Mouse (Mus musculus): ENCODE data around the gene Asxl1. TPM values are rescaled to one million over a fixed set of nuclear protein-coding genes. Genes with fewer than 3 reads are reported as not detected.

Gene Asxl1
- total RNA-seq, 1 experiment, result 44.8 TPM

DNA sequence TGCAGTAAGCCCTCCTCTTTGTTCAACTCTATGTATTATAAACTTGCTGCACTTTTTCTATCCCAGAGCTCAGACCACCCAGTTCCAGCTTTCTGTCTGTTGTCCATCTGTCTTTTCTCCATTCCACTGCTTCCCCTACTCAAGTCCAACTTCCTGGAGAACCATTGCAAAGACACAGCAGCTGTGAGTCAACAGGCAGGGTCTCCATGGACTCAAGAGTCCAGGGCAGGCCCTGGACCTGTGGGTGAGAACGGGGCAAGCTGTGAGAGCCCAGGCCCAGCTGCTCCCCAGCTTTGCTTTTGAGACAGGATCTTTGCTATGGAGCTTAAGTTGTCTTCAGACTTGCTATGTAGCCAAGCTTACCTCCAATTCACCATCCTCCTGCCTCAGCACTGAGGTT is 84.9 kb downstream of the Asxl1 start:
- H3K4me1 ChIP-seq (ENCODE audit: control insufficient read depth in 2 of 2, insufficient read depth in 2 of 2, low read length in 2 of 2, poor library complexity in 1 of 2), result peaks cover 0 to 11% of the 10 kb centered on the region in 2 experiments; a peak in 3 of 4 replicates
- no peak overlapping the region for H3K27ac ChIP-seq (ENCODE audit: insufficient read depth, low read depth, low read length, poor library complexity, severe bottlenecking)
- TF ChIP-seq HCFC1 (IDR thresholded peaks at IDR 0.05; ENCODE audit: borderline replicate concordance, insufficient read depth, low read length), result no peak
- H3K4me3 ChIP-seq (ENCODE audit: insufficient read depth in 1 of 2, low read depth in 1 of 2, low read length in 2 of 2, poor library complexity in 1 of 2, severe bottlenecking in 1 of 2), result no peak overlapping the region
- no peaks in the 10 kb centered on the region for H3K36me3 ChIP-seq (ENCODE audit: control insufficient read depth, insufficient read depth, low read length, poor library complexity, severe bottlenecking)
- H3K9ac ChIP-seq (ENCODE audit: insufficient read depth, low read depth, low read length, poor library complexity, severe bottlenecking), result no peak overlapping the region
- in situ Hi-C loops (cut with MboI; ENCODE audit: low sequenced_read_pairs in 2 of 2, unreplicated experiment in 2 of 2), result no loop called here
- no peak for DNase-seq (ENCODE audit: low read depth, low spot score)
- H3K9me3 ChIP-seq (ENCODE audit: control insufficient read depth, insufficient read depth, low read depth, low read length), result no peaks in the 10 kb centered on the region

DNA sequence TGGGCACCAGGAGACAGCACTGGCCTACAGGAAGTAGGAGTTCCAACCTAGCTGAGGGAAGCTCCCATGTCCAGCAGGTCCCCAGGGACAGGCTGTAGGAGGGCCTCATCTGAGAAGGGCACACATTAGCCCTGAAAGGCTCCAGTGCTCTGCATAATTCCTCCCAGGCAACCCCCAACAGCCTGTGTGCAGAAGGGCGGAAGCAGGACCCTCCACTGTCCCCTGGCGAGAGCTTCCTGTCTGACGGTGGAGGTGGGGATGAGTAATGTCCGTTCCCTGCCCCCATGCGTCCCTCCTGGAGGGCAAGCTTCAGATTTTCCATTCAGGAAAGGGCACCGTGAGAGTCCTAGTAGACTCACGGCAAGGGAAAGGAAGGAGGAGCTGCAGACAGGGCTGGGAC is 86.9 kb downstream of the Asxl1 start:
- Histone ChIP-seq H3K4me1 (ENCODE audit: control insufficient read depth in 2 of 2, insufficient read depth in 2 of 2, low read length in 2 of 2, poor library complexity in 1 of 2) (peaks cover 0 to 17% of the 10 kb centered on the region in 2 experiments; a peak in 3 of 4 replicates), H3K36me3 (ENCODE audit: control insufficient read depth, insufficient read depth, low read length, poor library complexity, severe bottlenecking) (no peaks in the 10 kb centered on the region), H3K27ac (ENCODE audit: insufficient read depth, low read depth, low read length, poor library complexity, severe bottlenecking) (no peak overlapping the region), H3K4me3 (ENCODE audit: insufficient read depth in 1 of 2, low read depth in 1 of 2, low read length in 2 of 2, poor library complexity in 1 of 2, severe bottlenecking in 1 of 2) (no peak overlapping the region), H3K9me3 (ENCODE audit: control insufficient read depth, insufficient read depth, low read depth, low read length) (no peaks in the 10 kb centered on the region), H3K9ac (ENCODE audit: insufficient read depth, low read depth, low read length, poor library complexity, severe bottlenecking) (no peak overlapping the region)
- DNase-seq (ENCODE audit: low read depth, low spot score), result no peak
- in situ Hi-C loops (cut with MboI; ENCODE audit: low sequenced_read_pairs in 2 of 2, unreplicated experiment in 2 of 2), result no loop called here
- TF ChIP-seq ZC3H11A (IDR thresholded peaks at IDR 0.05; ENCODE audit: borderline replicate concordance, low read depth, low read length) (no peak), HCFC1 (IDR thresholded peaks at IDR 0.05; ENCODE audit: borderline replicate concordance, insufficient read depth, low read length) (no peak), ZNF384 (IDR thresholded peaks at IDR 0.05; ENCODE audit: low read depth, low read length) (no peak), CHD2 (IDR thresholded peaks at IDR 0.05; ENCODE audit: low read depth, low read length) (no peak), MAFK (IDR thresholded peaks at IDR 0.05; ENCODE audit: insufficient read depth, low read depth, low read length) (no peak)

DNA sequence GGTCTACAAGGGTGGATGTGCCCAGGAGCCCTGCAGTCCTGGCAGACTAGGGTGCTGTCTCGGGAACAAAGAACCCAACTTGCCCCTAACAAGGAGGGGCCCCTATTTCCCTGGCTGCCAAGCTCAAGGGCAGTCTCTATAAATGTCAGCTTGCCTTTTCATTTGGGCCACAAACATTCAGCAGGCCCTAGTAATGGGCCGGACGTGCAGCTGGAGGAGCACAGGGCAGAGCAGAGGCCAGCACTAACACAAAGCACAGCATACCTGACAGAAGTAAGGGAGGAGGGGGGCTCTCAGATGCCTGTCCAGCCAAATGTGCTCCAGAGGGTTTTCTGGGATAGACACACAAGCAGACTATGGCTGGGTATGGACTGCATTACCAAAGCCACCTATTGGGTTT is 88.2 kb downstream of the Asxl1 start:
- Histone ChIP-seq H3K4me1 (ENCODE audit: control insufficient read depth in 2 of 2, insufficient read depth in 2 of 2, low read length in 2 of 2, poor library complexity in 1 of 2) (peaks cover 0 to 17% of the 10 kb centered on the region in 2 experiments; a peak in 3 of 4 replicates), H3K36me3 (ENCODE audit: control insufficient read depth, insufficient read depth, low read length, poor library complexity, severe bottlenecking) (no peaks in the 10 kb centered on the region), H3K27ac (ENCODE audit: insufficient read depth, low read depth, low read length, poor library complexity, severe bottlenecking) (no peak overlapping the region), H3K9me3 (ENCODE audit: control insufficient read depth, insufficient read depth, low read depth, low read length) (no peaks in the 10 kb centered on the region), H3K4me3 (ENCODE audit: insufficient read depth in 1 of 2, low read depth in 1 of 2, low read length in 2 of 2, poor library complexity in 1 of 2, severe bottlenecking in 1 of 2) (no peak overlapping the region), H3K9ac (ENCODE audit: insufficient read depth, low read depth, low read length, poor library complexity, severe bottlenecking) (no peak overlapping the region)
- in situ Hi-C loops (cut with MboI; ENCODE audit: low sequenced_read_pairs in 2 of 2, unreplicated experiment in 2 of 2), result no loop called here
- no peak for DNase-seq (ENCODE audit: low read depth, low spot score)
- no peak for TF ChIP-seq MAFK (IDR thresholded peaks at IDR 0.05; ENCODE audit: insufficient read depth, low read depth, low read length)
- TF ChIP-seq ZNF384 (IDR thresholded peaks at IDR 0.05; ENCODE audit: low read depth, low read length), result no peak
- TF ChIP-seq HCFC1 (IDR thresholded peaks at IDR 0.05; ENCODE audit: borderline replicate concordance, insufficient read depth, low read length), result no peak
- no peak for TF ChIP-seq ZC3H11A (IDR thresholded peaks at IDR 0.05; ENCODE audit: borderline replicate concordance, low read depth, low read length)
- no peak for TF ChIP-seq CHD2 (IDR thresholded peaks at IDR 0.05; ENCODE audit: low read depth, low read length)

DNA sequence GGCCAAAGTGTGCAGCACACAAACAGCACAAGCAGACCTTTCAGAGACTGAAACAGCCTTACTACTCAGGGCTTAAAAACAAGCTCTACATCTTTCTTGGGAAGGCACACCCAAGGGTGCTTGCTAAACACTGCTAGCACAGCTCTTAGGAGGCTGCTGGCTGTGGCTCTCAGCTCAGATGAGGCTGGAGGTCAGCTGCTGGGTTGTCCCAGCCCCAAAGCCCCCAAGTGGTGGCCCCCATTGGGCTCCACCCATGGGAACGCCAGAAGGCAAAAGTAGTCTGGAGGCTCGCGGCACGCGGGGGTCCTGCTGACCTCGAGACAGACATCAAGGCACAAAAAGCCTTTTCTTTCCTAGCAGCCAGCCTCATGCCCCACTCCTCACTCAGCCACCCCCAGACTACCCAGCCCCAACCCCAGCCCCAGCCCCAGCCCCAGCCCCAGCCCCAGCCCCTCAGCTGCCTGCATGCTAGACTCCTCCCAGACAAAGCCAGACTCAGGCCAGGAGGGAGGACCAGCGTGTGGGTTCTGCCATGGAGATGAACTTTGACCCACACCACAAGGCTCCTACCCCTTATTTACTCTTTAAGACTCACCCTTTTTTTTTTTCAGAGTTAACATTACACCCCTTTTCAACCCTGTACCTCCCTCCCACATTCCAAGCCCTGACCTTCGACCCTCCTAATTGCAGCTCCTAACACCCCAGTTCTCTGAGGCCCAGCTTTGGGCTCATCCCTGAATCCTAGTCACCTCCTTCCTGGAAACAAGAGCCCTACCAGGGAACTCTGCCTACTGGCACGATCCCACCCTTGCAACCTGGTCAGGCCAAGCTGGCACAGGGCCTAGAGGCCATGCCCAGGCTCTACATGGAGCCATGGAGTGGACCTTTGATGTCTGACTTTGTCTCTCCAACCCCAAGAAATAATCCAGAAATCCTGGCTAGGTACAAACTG is 89.5 kb downstream of the Asxl1 start:
- Histone ChIP-seq H3K27ac (ENCODE audit: insufficient read depth, low read depth, low read length, poor library complexity, severe bottlenecking) (no peak overlapping the region), H3K4me1 (ENCODE audit: control insufficient read depth in 2 of 2, insufficient read depth in 2 of 2, low read length in 2 of 2, poor library complexity in 1 of 2) (peaks cover 0 to 17% of the 10 kb centered on the region in 2 experiments; a peak in 3 of 4 replicates)
- no peak for DNase-seq (ENCODE audit: low read depth, low spot score)

More for the DNA sequence above, 89.5 kb downstream of the Asxl1 start:
- Histone ChIP-seq H3K36me3 (ENCODE audit: control insufficient read depth, insufficient read depth, low read length, poor library complexity, severe bottlenecking) (no peaks in the 10 kb centered on the region), H3K9ac (ENCODE audit: insufficient read depth, low read depth, low read length, poor library complexity, severe bottlenecking) (no peak overlapping the region), H3K9me3 (ENCODE audit: control insufficient read depth, insufficient read depth, low read depth, low read length) (no peaks in the 10 kb centered on the region), H3K4me3 (ENCODE audit: insufficient read depth in 1 of 2, low read depth in 1 of 2, low read length in 2 of 2, poor library complexity in 1 of 2, severe bottlenecking in 1 of 2) (no peak overlapping the region)
- in situ Hi-C loops (cut with MboI; ENCODE audit: low sequenced_read_pairs in 2 of 2, unreplicated experiment in 2 of 2), result no loop called here
- TF ChIP-seq HCFC1 (IDR thresholded peaks at IDR 0.05; ENCODE audit: borderline replicate concordance, insufficient read depth, low read length), result no peak
- no peak for TF ChIP-seq CHD2 (IDR thresholded peaks at IDR 0.05; ENCODE audit: low read depth, low read length)
- peak; percentile 23; the same call in 1 of the 2 replicates for TF ChIP-seq ZNF384 (IDR thresholded peaks at IDR 0.05; ENCODE audit: low read depth, low read length)
- no peak for TF ChIP-seq ZC3H11A (IDR thresholded peaks at IDR 0.05; ENCODE audit: borderline replicate concordance, low read depth, low read length)
- no peak for TF ChIP-seq MAFK (IDR thresholded peaks at IDR 0.05; ENCODE audit: insufficient read depth, low read depth, low read length)

Data from ES-E14 (cell line).